Mouse (Mus musculus) thymus, postnatal 4 days (tissue): ENCODE data around the gene Gm773.
"Not testable (repeated sequence)": the region's sequence is repeated elsewhere in the genome, so short reads cannot be mapped to it uniquely, and the experiment has no call there.

ENCODE experiments used
- DNase-seq: peaks from one replicate; pipeline ENCODE4 v3.0.0; 2021

The Gm773 gene

GRCm38 (mm10) chrX:56212771-56213170, at the start of gene Gm773:
Gm773 (minus strand) TSS chrX:56212881.
- DNase-seq: no peak

- not testable (repeated sequence) for DNase-seq
These were observed 26.2 kb downstream of the Gm773 start for GRCm38 (mm10) chrX:56186449-56186848.

- DNase-seq: no peak
These were observed 61.3 kb downstream of the Gm773 start for GRCm38 (mm10) chrX:56151396-56151795.
